10 mouse cellular contexts compared by ENCODE assay signal in genomic region chr15:25758037-25758436, GRCm38 (mm10).
DNase-seq lines count a peak whose midpoint lies in the region; ATAC-seq and TF ChIP-seq lines count a peak whose summit lies in the region.
"Had no signal": no experiment of that assay in that cellular context is flagged by ENCODE, and none has a peak within 500 bp of the region (broad histone marks: within the 10 kb centered on the region; RNA-seq: fewer than 3 reads in every experiment).

No protein-coding gene starts in this region.

- peak overlapping the region; percentile 50 for H3K4me2 ChIP-seq in lung, embryonic 15.5 days
- H3K4me2 ChIP-seq in forebrain, postnatal 0 days (ENCODE audit: low read depth), result peak overlapping the region; percentile 45
- H3K4me2 ChIP-seq in midbrain, embryonic 12.5 days (replicated peaks), result peak overlapping the region; percentile 52
- H3K4me2 ChIP-seq in stomach, embryonic 16.5 days (ENCODE audit: low read depth, low read length), result peak overlapping the region; percentile 14
- H3K4me2 ChIP-seq: liver, embryonic 11.5 days had no signal

- peaks cover 4% of the 10 kb centered on the region for H3K36me3 ChIP-seq in lung, embryonic 15.5 days
- H3K36me3 ChIP-seq in forebrain, postnatal 0 days (ENCODE audit: insufficient read depth), result no peaks in the 10 kb centered on the region
- 0 out of 2 replicates have a peak, but pooled peaks cover 2% of the 10 kb centered on the region for H3K36me3 ChIP-seq in midbrain, embryonic 12.5 days
- H3K36me3 ChIP-seq in stomach, embryonic 16.5 days (ENCODE audit: control insufficient read depth, insufficient read depth, low read length), result no peaks in the 10 kb centered on the region

- H3K27ac ChIP-seq in lung, embryonic 15.5 days, result peak overlapping the region; percentile 89
- peak overlapping the region; percentile 62 for H3K27ac ChIP-seq in forebrain, postnatal 0 days (ENCODE audit: low read depth, low read length)
- peak overlapping the region; percentile 96 for H3K27ac ChIP-seq in midbrain, embryonic 12.5 days (replicated peaks)
- peak overlapping the region; percentile 75 for H3K27ac ChIP-seq in stomach, embryonic 16.5 days (ENCODE audit: low read length)

- 39% methylated on average over 10 of the region's 10 CpGs for WGBS in lung, embryonic 15.5 days
- WGBS in forebrain, postnatal 0 days, result 10% methylated on average over 10 of the region's 10 CpGs
- 30% methylated on average over 10 of the region's 10 CpGs for WGBS in midbrain, embryonic 12.5 days
- 32% methylated on average over 10 of the region's 10 CpGs for WGBS in stomach, embryonic 16.5 days

- TF ChIP-seq CTCF in forebrain, postnatal 0 days (IDR thresholded peaks at IDR 0.05; ENCODE audit: low read depth), result peak; percentile 11; the same call in 1 of the 2 replicates

- no peak for ATAC-seq in lung, embryonic 15.5 days (ENCODE audit: borderline replicate concordance, extremely low read depth, low FRiP score, low TSS enrichment)
- no peak for ATAC-seq in forebrain, postnatal 0 days
- ATAC-seq in midbrain, embryonic 12.5 days (ENCODE audit: low FRiP score, low read depth), result no peak
- no peak for ATAC-seq in stomach, embryonic 16.5 days (ENCODE audit: insufficient read depth, low FRiP score)
- no peak for ATAC-seq in CD4-positive, CD25-positive, alpha-beta regulatory T cell, adult 4 months

- H3K9me3 ChIP-seq in lung, embryonic 15.5 days, result no peaks in the 10 kb centered on the region
- no peaks in the 10 kb centered on the region for H3K9me3 ChIP-seq in forebrain, postnatal 0 days (ENCODE audit: low read length)
- no peaks in the 10 kb centered on the region for H3K9me3 ChIP-seq in midbrain, embryonic 12.5 days
- no peaks in the 10 kb centered on the region for H3K9me3 ChIP-seq in stomach, embryonic 16.5 days (replicated peaks; ENCODE audit: control insufficient read depth, low read length)

- H3K9ac ChIP-seq in lung, embryonic 15.5 days, result no peak overlapping the region
- peak overlapping the region; percentile 47 for H3K9ac ChIP-seq in forebrain, postnatal 0 days
- H3K9ac ChIP-seq in midbrain, embryonic 12.5 days (replicated peaks), result peak overlapping the region; percentile 48
- H3K9ac ChIP-seq in stomach, embryonic 16.5 days (ENCODE audit: low read length), result 0 out of 2 replicates have a peak overlapping the region, but pooled peaks have one; percentile 2

- peaks cover 38% of the 10 kb centered on the region for H3K4me1 ChIP-seq in lung, embryonic 15.5 days
- peaks cover 28% of the 10 kb centered on the region; the same call in 1 of the 2 replicates for H3K4me1 ChIP-seq in forebrain, postnatal 0 days (ENCODE audit: insufficient read depth)
- peaks cover 83% of the 10 kb centered on the region for H3K4me1 ChIP-seq in midbrain, embryonic 12.5 days
- H3K4me1 ChIP-seq in stomach, embryonic 16.5 days (ENCODE audit: control insufficient read depth, insufficient read depth, low read length), result peaks cover 30% of the 10 kb centered on the region

- no peaks in the 10 kb centered on the region for H3K27me3 ChIP-seq in lung, embryonic 15.5 days
- no peaks in the 10 kb centered on the region for H3K27me3 ChIP-seq in forebrain, postnatal 0 days (ENCODE audit: insufficient read depth, low read length)
- H3K27me3 ChIP-seq in midbrain, embryonic 12.5 days, result no peaks in the 10 kb centered on the region
- H3K27me3 ChIP-seq in stomach, embryonic 16.5 days (ENCODE audit: control insufficient read depth, insufficient read depth, low read length), result no peaks in the 10 kb centered on the region

- no peak for DNase-seq in lung, postnatal 25 days (ENCODE audit: low spot score)
- peak; percentile 59 for DNase-seq in forebrain, postnatal 0 days
- no peak for DNase-seq in thymus, postnatal 14 days
- no peak for DNase-seq in right cerebral cortex, adult 18-20 months

- 0 out of 2 replicates have a peak overlapping the region, but pooled peaks have one; percentile 7 for H3K4me3 ChIP-seq in lung, embryonic 15.5 days
- H3K4me3 ChIP-seq in forebrain, postnatal 0 days (ENCODE audit: low read depth, low read length), result peak overlapping the region; percentile 3; the same call in 1 of the 2 replicates
- peak overlapping the region; percentile 36 for H3K4me3 ChIP-seq in midbrain, embryonic 12.5 days
- H3K4me3 ChIP-seq in stomach, embryonic 16.5 days (replicated peaks; ENCODE audit: low read length), result no peak overlapping the region
- H3K4me3 ChIP-seq: myocyte had no signal
